Mouse (Mus musculus) kidney, postnatal 0 days (tissue): ENCODE data around the gene Bhlhe23. TPM values are rescaled to one million over a fixed set of nuclear protein-coding genes. Genes with fewer than 3 reads are reported as not detected.
A peak's percentile ranks its signal among the peaks of the same experiment; 100 is the strongest.

ENCODE experiments used
- ATAC-seq: fragments of 200-750 bp; cut with Nextera tagmentation; replicated peaks from 2 replicates; pipeline ENCODE4 v1.8.0; 2017; ENCODE audit warnings: low read depth, moderate number of reproducible peaks, moderate TSS enrichment, moderate library complexity; ENCODE audit not compliant: low FRiP score
- DNase-seq: peaks from one replicate; pipeline ENCODE4 v3.0.0-alpha.2; 2016; ENCODE audit warnings: low spot score
- H3K27ac ChIP-seq: fragments of 300-500 bp; sonication (generic); 2 replicates; pipeline ENCODE4 v1.5.1; 2014; ENCODE audit warnings: mild to moderate bottlenecking
- H3K27me3 ChIP-seq: fragments of 300-500 bp; sonication (generic); 2 replicates; pipeline ENCODE4 v1.6.1; 2014; ENCODE audit warnings: low read length, mixed read lengths; ENCODE audit not compliant: insufficient read depth
- H3K36me3 ChIP-seq: fragments of 300-500 bp; sonication (generic); 2 replicates; pipeline ENCODE4 v1.6.1; 2014; ENCODE audit warnings: low read length, mixed read lengths; ENCODE audit not compliant: insufficient read depth
- H3K4me1 ChIP-seq: fragments of 300-500 bp; sonication (generic); replicated peaks from 2 replicates; pipeline ENCODE4 v1.6.1; 2014; ENCODE audit warnings: antibody characterized with exemption, low read length, mixed read lengths; ENCODE audit not compliant: insufficient read depth
- H3K4me2 ChIP-seq: fragments of 300-500 bp; sonication (generic); 2 replicates; pipeline ENCODE4 v1.6.1; 2014; ENCODE audit warnings: mild to moderate bottlenecking, low read length, moderate library complexity, mixed read lengths
- H3K4me3 ChIP-seq: fragments of 300-500 bp; sonication (generic); replicated peaks from 2 replicates; pipeline ENCODE4 v1.5.1; 2014; ENCODE audit warnings: low read depth, low read length
- H3K9ac ChIP-seq: fragments of 300-500 bp; sonication (generic); 2 replicates; pipeline ENCODE4 v1.6.1; 2014; ENCODE audit warnings: low read depth, low read length
- H3K9me3 ChIP-seq: fragments of 300-500 bp; sonication (generic); replicated peaks from 2 replicates; pipeline ENCODE4 v1.6.1; 2016; ENCODE audit warnings: low read length, inconsistent platforms, mixed read lengths
- CTCF ChIP-seq: IDR thresholded peaks from 2 replicates; pipeline ENCODE4 v1.5.1; 2016; ENCODE audit warnings: antibody characterized with exemption, low read depth, mild to moderate bottlenecking, moderate library complexity
- WGBS: fragments of 180-500 bp; shearing (Covaris S2); extraction: QIAGEN DNeasy Blood & Tissue Kit; methylation state at CpG from one replicate; pipeline ENCODE4 v1.1.7; 2014; 5-methylcytosine and 5-hydroxymethylcytosine counted together
- polyA plus RNA-seq: library from polyadenylated mRNA; unstranded; fragments of >200 nt; fragmentation: Nextera tagmentation; extraction: Ambion mirVana; gene quantifications from 2 replicates; pipeline ENCODE4 v1.2.1, GENCODE M21; 2015

The Bhlhe23 gene
- polyA plus RNA-seq, 1 experiment from 2014 or later: not detected

- 6% methylated on average over 18 of the region's 18 CpGs for WGBS
- Histone ChIP-seq H3K27ac (no peak within 1 kb of the TSS), H3K4me2 (peak within 1 kb of the TSS; percentile 51), H3K9me3 (no peaks in the 10 kb centered on the region), H3K36me3 (peaks cover 35% of the 10 kb centered on the region), H3K9ac (peak within 1 kb of the TSS; percentile 19; the same call in 1 of the 2 replicates), H3K4me3 (peak within 1 kb of the TSS; percentile 23; the same call in 1 of the 2 replicates), H3K27me3 (no peaks in the 10 kb centered on the region), H3K4me1 (0 out of 2 replicates have a peak, but pooled peaks cover 10% of the 10 kb centered on the region)
- TF ChIP-seq CTCF: no peak
- DNase-seq: peak; percentile 42
- ATAC-seq: peak; percentile 71
Measured at GRCm38 (mm10) chr2:180724585-180725413, 51.9 kb downstream of the Bhlhe23 start, which contains the start of gene Slc17a9. Slc17a9 (plus strand) TSS chr2:180725263.

Other genes starting within 250 kb of the Bhlhe23 start
- gene Mrgbp, start 195.6 kb downstream of the Bhlhe23 start, polyA plus RNA-seq: 32.1 and 34.1 TPM in 2 replicates
- gene Ogfr, start 187.7 kb downstream of the Bhlhe23 start, polyA plus RNA-seq: 52.1 and 54.5 TPM in 2 replicates
- 4.0 and 5.1 TPM in 2 replicates for gene Col9a3, start 179.1 kb downstream of the Bhlhe23 start, polyA plus RNA-seq
- gene Tcfl5, start 134.2 kb downstream of the Bhlhe23 start, polyA plus RNA-seq: 0.08 and 0.13 TPM in 2 replicates
- gene Dido1, start 66.9 kb downstream of the Bhlhe23 start, polyA plus RNA-seq: 17.7 and 18.0 TPM in 2 replicates
- gene Gid8, start 66.8 kb downstream of the Bhlhe23 start, polyA plus RNA-seq: 48.1 and 51.0 TPM in 2 replicates
- 0.55 and 0.61 TPM in 2 replicates for gene Slc17a9, start 51.6 kb downstream of the Bhlhe23 start, polyA plus RNA-seq
- gene Ythdf1, start 144.0 kb upstream of the Bhlhe23 start, polyA plus RNA-seq: 50.0 and 55.5 TPM in 2 replicates
- not detected in 2 replicates for gene Birc7, start 152.1 kb upstream of the Bhlhe23 start, polyA plus RNA-seq
- gene Nkain4, start 177.8 kb upstream of the Bhlhe23 start, polyA plus RNA-seq: 24.1 and 26.6 TPM in 2 replicates
- gene Arfgap1, start 190.3 kb upstream of the Bhlhe23 start, polyA plus RNA-seq: 55.7 and 65.9 TPM in 2 replicates
- gene Col20a1, start 209.6 kb upstream of the Bhlhe23 start, polyA plus RNA-seq: 0.34 and 0.41 TPM in 2 replicates